Comparison of ENCODE assay signal across 8 mouse cellular contexts in the genomic region with DNA sequence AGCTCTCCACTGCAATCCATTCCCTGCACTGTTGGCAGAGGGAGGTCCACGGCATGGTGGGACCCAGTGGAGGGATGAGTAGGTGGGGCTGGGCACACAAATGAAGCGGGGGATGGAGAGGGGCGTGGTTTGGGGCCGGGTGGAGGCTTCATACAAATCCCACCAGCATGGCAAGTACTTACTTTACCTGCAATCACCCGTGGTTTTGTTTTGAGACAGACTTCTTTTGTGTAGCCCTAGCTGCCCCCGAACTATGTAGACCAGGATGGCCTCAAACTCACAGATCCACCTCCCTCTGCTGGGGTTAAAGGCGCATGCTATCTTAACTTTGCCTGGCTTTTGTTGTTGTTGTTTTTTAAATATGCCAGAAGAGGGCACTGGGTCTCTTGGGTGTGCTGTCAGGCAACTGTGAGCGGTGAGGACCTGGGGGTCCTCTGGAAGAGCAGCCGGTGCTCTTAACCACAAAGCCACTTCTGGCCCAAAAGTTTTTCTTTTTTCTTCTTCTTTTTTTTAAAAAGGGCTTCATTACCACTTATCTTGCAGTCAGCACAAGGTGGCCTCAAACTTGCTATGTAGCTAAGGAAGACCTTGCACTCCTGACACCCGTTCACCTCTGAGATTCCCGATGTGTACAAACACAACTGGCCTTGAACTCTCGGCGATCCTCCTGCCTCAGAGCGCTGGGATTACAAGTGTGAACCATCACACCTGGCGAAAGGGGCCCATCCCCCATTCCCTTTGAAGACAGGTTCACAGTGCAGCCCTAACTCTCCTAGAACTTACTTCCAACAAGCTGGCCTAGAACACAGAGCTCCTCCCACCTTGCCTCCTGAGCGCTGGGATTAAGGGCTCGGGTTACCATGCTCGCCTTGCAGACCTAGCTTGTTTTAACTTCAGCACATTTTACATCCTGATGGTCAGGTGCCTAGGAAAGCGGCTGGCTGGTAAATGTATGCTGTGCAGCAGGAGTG. TPM values are rescaled to one million over a fixed set of nuclear protein-coding genes. Genes with fewer than 3 reads are reported as not detected.
A peak's percentile ranks its signal among the peaks of the same experiment; 100 is the strongest.
DNase-seq lines count a peak whose midpoint lies in the region; ATAC-seq and TF ChIP-seq lines count a peak whose summit lies in the region.

No protein-coding gene starts in this region.

- no peak overlapping the region for H3K27ac ChIP-seq in liver, adult 2 months (replicated peaks; ENCODE audit: insufficient read depth, low read depth, low read length)
- H3K27ac ChIP-seq in embryonic facial prominence, embryonic 12.5 days = peak overlapping the region; percentile 95
- peak overlapping the region; percentile 94 for H3K27ac ChIP-seq in limb, embryonic 13.5 days
- peak overlapping the region; percentile 86 for H3K27ac ChIP-seq in stomach, embryonic 16.5 days (ENCODE audit: low read length)

- H3K27me3 ChIP-seq in liver, adult 2 months (ENCODE audit: control insufficient read depth, insufficient read depth, low read length) = no peaks in the 10 kb centered on the region
- H3K27me3 ChIP-seq in embryonic facial prominence, embryonic 12.5 days = no peaks in the 10 kb centered on the region
- H3K27me3 ChIP-seq in limb, embryonic 13.5 days = no peaks in the 10 kb centered on the region
- H3K27me3 ChIP-seq in stomach, embryonic 16.5 days (ENCODE audit: control insufficient read depth, insufficient read depth, low read length) = no peaks in the 10 kb centered on the region

- TF ChIP-seq POLR2A in liver, adult 2 months (IDR thresholded peaks at IDR 0.05; ENCODE audit: extremely low read depth, insufficient read depth, low read length) = no peak

- H3K79me2 ChIP-seq in liver, adult 2 months (ENCODE audit: control insufficient read depth, insufficient read depth, low read length) = no peaks in the 10 kb centered on the region

- peaks cover 2% of the 10 kb centered on the region; the same call in 1 of the 2 replicates for H3K36me3 ChIP-seq in liver, adult 2 months (ENCODE audit: control insufficient read depth, insufficient read depth, low read length)
- peaks cover 9% of the 10 kb centered on the region for H3K36me3 ChIP-seq in embryonic facial prominence, embryonic 12.5 days
- H3K36me3 ChIP-seq in limb, embryonic 13.5 days = peaks cover 28% of the 10 kb centered on the region
- H3K36me3 ChIP-seq in stomach, embryonic 16.5 days (ENCODE audit: control insufficient read depth, insufficient read depth, low read length) = peaks cover 6% of the 10 kb centered on the region; the same call in 1 of the 2 replicates

- H3K9ac ChIP-seq in liver, adult 2 months (ENCODE audit: low read depth, low read length) = no peak overlapping the region
- peak overlapping the region; percentile 29; the same call in 1 of the 2 replicates for H3K9ac ChIP-seq in embryonic facial prominence, embryonic 12.5 days
- peak overlapping the region; percentile 52; the same call in 1 of the 2 replicates for H3K9ac ChIP-seq in limb, embryonic 13.5 days
- H3K9ac ChIP-seq in stomach, embryonic 16.5 days (ENCODE audit: low read length) = peak overlapping the region; percentile 65

- H3K4me2 ChIP-seq in embryonic facial prominence, embryonic 12.5 days (replicated peaks) = peak overlapping the region; percentile 44
- peak overlapping the region; percentile 61 for H3K4me2 ChIP-seq in limb, embryonic 13.5 days (replicated peaks)
- H3K4me2 ChIP-seq in stomach, embryonic 16.5 days (ENCODE audit: low read depth, low read length) = peak overlapping the region; percentile 46

- peak; percentile 46 for TF ChIP-seq CTCF in liver, adult 2 months (IDR thresholded peaks at IDR 0.05; ENCODE audit: low read depth, low read length)

- peak; percentile 36 for DNase-seq in liver, adult 2 months (ENCODE audit: extremely low read depth, low read depth, low spot score)
- DNase-seq in liver = no peak
- no peak for DNase-seq in cerebellum, postnatal 36 days
- DNase-seq in kidney, adult 18-20 months = no peak
- no peak for DNase-seq in urinary bladder, postnatal 10 days (ENCODE audit: low spot score)

- H3K4me1 ChIP-seq in liver, adult 2 months (ENCODE audit: control insufficient read depth, insufficient read depth, low read length) = peaks cover 4% of the 10 kb centered on the region; the same call in 1 of the 2 replicates
- peaks cover 68% of the 10 kb centered on the region for H3K4me1 ChIP-seq in embryonic facial prominence, embryonic 12.5 days
- peaks cover 68% of the 10 kb centered on the region for H3K4me1 ChIP-seq in limb, embryonic 13.5 days
- H3K4me1 ChIP-seq in stomach, embryonic 16.5 days (ENCODE audit: control insufficient read depth, insufficient read depth, low read length) = peaks cover 42% of the 10 kb centered on the region

- no peaks in the 10 kb centered on the region for H3K9me3 ChIP-seq in embryonic facial prominence, embryonic 12.5 days
- no peaks in the 10 kb centered on the region for H3K9me3 ChIP-seq in limb, embryonic 13.5 days
- no peaks in the 10 kb centered on the region for H3K9me3 ChIP-seq in stomach, embryonic 16.5 days (replicated peaks; ENCODE audit: control insufficient read depth, low read length)

- ATAC-seq in embryonic facial prominence, embryonic 12.5 days (ENCODE audit: insufficient number of reproducible peaks, insufficient read depth, low FRiP score, low TSS enrichment) = no peak
- ATAC-seq in limb, embryonic 13.5 days (ENCODE audit: low FRiP score, low read depth) = no peak
- 0 out of 2 replicates have a peak, but pooled peaks have one; percentile 8 for ATAC-seq in stomach, embryonic 16.5 days (ENCODE audit: insufficient read depth, low FRiP score)

- 27% methylated on average over 19 of the region's 19 CpGs for WGBS in liver, adult 2 months
- WGBS in embryonic facial prominence, embryonic 12.5 days = 8% methylated on average over 19 of the region's 19 CpGs
- WGBS in limb, embryonic 13.5 days = 10% methylated on average over 19 of the region's 19 CpGs
- WGBS in stomach, embryonic 16.5 days = 13% methylated on average over 19 of the region's 19 CpGs

- no peak overlapping the region for H3K4me3 ChIP-seq in liver, adult 2 months (ENCODE audit: insufficient read depth, low read depth, low read length)
- H3K4me3 ChIP-seq in embryonic facial prominence, embryonic 12.5 days = peak overlapping the region; percentile 28
- peak overlapping the region; percentile 33 for H3K4me3 ChIP-seq in limb, embryonic 13.5 days
- H3K4me3 ChIP-seq in stomach, embryonic 16.5 days (replicated peaks; ENCODE audit: low read length) = peak overlapping the region; percentile 32

RNA-seq across cellular contexts. Expression of a gene that starts 15.9 kb away (rescaled TPM):
- 0.13 TPM in 1 of 2 replicates, not detected in the other for total RNA-seq in liver, adult 2 months (2014; rRNA removed)
- polyA plus RNA-seq in liver, adult 2 months (2012; rRNA removed) = 0.05 and 0.28 TPM in 2 replicates
- 25.7 and 27.9 TPM in 2 replicates for polyA plus RNA-seq in embryonic facial prominence, embryonic 12.5 days (2016; fragmentation: Nextera tagmentation; extraction: Ambion mirVana)
- 21.6 and 21.9 TPM in 2 replicates for polyA plus RNA-seq in limb, embryonic 13.5 days (2015; fragmentation: Nextera tagmentation; extraction: Ambion mirVana)
- polyA plus RNA-seq in stomach, embryonic 16.5 days (2015; fragmentation: Nextera tagmentation; extraction: Ambion mirVana) = 5.3 and 5.9 TPM in 2 replicates

RNA-seq across cellular contexts. Expression of a gene that starts 30.5 kb away (rescaled TPM):
- total RNA-seq in liver, adult 2 months (2014; rRNA removed) = 1.0 and 1.7 TPM in 2 replicates
- polyA plus RNA-seq in liver, adult 2 months (2012; rRNA removed) = 5.0 and 11.3 TPM in 2 replicates
- polyA plus RNA-seq in embryonic facial prominence, embryonic 12.5 days (2016; fragmentation: Nextera tagmentation; extraction: Ambion mirVana) = 17.1 and 19.6 TPM in 2 replicates
- polyA plus RNA-seq in limb, embryonic 13.5 days (2015; fragmentation: Nextera tagmentation; extraction: Ambion mirVana) = 5.8 and 7.5 TPM in 2 replicates
- polyA plus RNA-seq in stomach, embryonic 16.5 days (2015; fragmentation: Nextera tagmentation; extraction: Ambion mirVana) = 46.8 and 48.8 TPM in 2 replicates

RNA-seq across cellular contexts. Expression of a gene that starts 37.9 kb away (rescaled TPM):
- 24.8 and 28.9 TPM in 2 replicates for total RNA-seq in liver, adult 2 months (2014; rRNA removed)
- polyA plus RNA-seq in liver, adult 2 months (2012; rRNA removed) = 120 and 133 TPM in 2 replicates
- 94.0 and 104 TPM in 2 replicates for polyA plus RNA-seq in embryonic facial prominence, embryonic 12.5 days (2016; fragmentation: Nextera tagmentation; extraction: Ambion mirVana)
- 110 and 112 TPM in 2 replicates for polyA plus RNA-seq in limb, embryonic 13.5 days (2015; fragmentation: Nextera tagmentation; extraction: Ambion mirVana)
- 399 and 413 TPM in 2 replicates for polyA plus RNA-seq in stomach, embryonic 16.5 days (2015; fragmentation: Nextera tagmentation; extraction: Ambion mirVana)
